Mouse (Mus musculus) cortical plate, adult 2 months (tissue): Measurements from ENCODE around the gene Slc25a15.

Experiments used
- CTCF ChIP-seq: fragments of 200-500 bp; IDR thresholded peaks from 2 replicates; pipeline ENCODE4 v1.5.1; 2011; ENCODE audit warnings: mild to moderate bottlenecking, control low read depth, low read length; ENCODE audit not compliant: insufficient read depth; ENCODE audit errors: extremely low read depth
- POLR2A ChIP-seq: fragments of 200-500 bp; IDR thresholded peaks from 2 replicates; pipeline ENCODE4 v1.6.1; 2011; ENCODE audit warnings: mild to moderate bottlenecking, low read length, control low read depth; ENCODE audit not compliant: insufficient read depth; ENCODE audit errors: extremely low read depth

- TF ChIP-seq POLR2A = no peak
- no peak for TF ChIP-seq CTCF
These were observed 8.5 kb downstream of the Slc25a15 start for GRCm38 (mm10) chr8:22389874-22390273.
